Mouse (Mus musculus): ENCODE results near the gene Ror1.

GRCm38 (mm10) chr4:100128026-100128922 is 32.7 kb downstream of the Ror1 start:
- TF ChIP-seq CHD2 (IDR thresholded peaks at IDR 0.05; ENCODE audit: low read depth, low read length) (no peak), ZC3H11A (IDR thresholded peaks at IDR 0.05; ENCODE audit: borderline replicate concordance, low read depth, low read length) (no peak), MAFK (IDR thresholded peaks at IDR 0.05; ENCODE audit: insufficient read depth, low read depth, low read length) (no peak), HCFC1 (IDR thresholded peaks at IDR 0.05; ENCODE audit: borderline replicate concordance, insufficient read depth, low read length) (no peak)
